Mouse (Mus musculus) embryo, embryonic 10 days (tissue): Measurements from ENCODE around the gene B4gat1.
"Not testable (repeated sequence)": the region's sequence is repeated elsewhere in the genome, so short reads cannot be mapped to it uniquely, and the experiment has no call there.

Source experiments
- DNase-seq: peaks from one replicate; pipeline ENCODE4 v3.0.0-alpha.2; 2015; ENCODE audit warnings: low spot score

Gene B4gat1

DNA sequence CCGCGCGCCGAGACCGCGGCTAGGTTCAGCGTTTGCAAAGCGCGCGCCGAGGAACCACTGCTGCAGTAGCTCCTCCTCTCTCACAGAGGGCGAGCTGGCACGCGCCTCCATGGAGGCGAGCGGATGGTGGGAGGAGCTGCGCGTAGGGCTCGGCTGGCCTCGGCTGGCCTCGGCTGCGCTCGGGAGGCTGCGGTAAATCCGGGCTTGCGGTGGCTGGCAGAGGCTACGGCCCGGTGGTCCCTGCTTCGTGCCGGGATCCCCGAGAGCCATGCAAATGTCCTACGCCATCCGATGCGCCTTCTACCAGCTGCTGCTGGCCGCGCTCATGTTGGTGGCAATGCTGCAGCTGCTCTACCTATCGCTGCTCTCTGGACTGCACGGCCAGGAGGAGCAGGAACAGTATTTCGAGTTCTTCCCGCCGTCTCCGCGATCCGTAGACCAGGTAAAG lies at the start of gene B4gat1, which contains the start of gene AC124502.3:
Gene B4gat1 (plus strand): TSS at position 118 of the 448 bp plus-strand sequence.
Gene AC124502.3 (plus strand): TSS at position 183 of the 448 bp plus-strand sequence.
- DNase-seq = peak; percentile 97

- DNase-seq = peak; percentile 96
Observed at GRCm38 (mm10) chr19:4989013-4989412, 49.6 kb upstream of the B4gat1 start.

DNA sequence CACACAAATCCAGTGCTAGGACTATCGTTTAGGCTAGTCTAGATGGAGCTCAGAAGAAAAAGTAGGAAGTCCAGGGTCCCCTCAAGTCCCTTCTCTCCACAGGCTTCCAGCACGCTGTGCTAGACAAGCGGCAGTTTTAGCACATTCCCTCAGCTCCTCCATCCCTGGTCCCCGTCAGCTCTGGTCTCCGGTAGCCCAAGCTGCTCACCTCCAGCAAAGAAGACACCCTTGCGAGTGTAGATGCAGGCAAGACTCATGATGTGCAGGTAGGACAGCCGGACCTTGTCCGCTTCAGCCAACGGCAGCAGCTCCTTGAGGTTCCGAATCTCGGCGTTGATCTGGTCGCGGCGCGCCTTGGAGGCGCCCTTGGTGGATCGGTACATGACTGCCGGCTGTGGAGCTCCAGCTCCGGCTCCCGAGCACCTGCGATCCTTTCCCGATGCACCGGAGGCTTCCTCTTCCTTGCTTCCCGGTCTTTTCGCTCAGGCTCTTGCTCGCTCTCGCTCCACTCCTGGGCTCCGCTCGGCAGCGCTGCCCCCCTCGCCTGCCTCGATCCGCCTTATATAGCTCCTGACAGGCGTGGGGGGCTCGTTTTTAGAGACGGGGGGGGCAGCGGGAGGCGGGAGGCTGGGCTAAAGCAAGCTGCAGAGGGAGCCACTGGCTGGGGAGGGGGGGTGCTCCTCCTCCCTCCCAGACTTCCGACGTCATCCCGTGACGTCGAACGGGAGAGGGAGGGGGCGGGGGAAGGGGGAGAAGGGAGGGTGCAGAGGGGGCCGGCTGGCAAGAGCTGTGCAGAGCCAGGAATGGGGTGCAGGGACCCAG lies 49.0 kb upstream of the B4gat1 start:
- no peak for DNase-seq

- DNase-seq = no peak
Observed at GRCm38 (mm10) chr19:4990256-4990625, 48.4 kb upstream of the B4gat1 start, which contains the start of gene Npas4. Gene Npas4 (minus strand): TSS chr19:4990316.

GRCm38 (mm10) chr19:4990716-4991115 lies 47.9 kb upstream of the B4gat1 start:
- DNase-seq = no peak

DNA sequence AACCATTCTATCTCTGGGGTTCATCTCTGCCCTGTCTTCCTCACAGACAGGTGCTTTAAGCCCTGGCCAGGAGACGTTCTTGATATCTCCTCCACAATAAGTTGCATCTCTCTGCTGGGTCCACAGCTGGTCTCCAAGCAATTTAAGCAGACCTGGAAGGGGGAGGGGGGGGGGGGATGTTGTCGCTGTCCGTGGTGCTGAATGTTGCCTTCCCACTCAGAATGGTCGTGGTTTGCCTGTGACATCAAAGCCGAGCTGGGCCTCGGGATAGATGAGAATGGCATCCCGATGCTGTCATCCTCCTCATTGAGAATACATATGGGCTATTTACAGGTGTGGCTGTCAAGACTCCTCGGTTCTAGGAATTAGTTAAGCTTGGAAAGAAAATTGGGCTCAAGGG lies 46.3 kb upstream of the B4gat1 start:
- peak; percentile 33 for DNase-seq

GRCm38 (mm10) chr19:4992904-4993303 lies 45.7 kb upstream of the B4gat1 start:
- no peak for DNase-seq

- DNase-seq = no peak
Observed at GRCm38 (mm10) chr19:4994043-4994442, 44.6 kb upstream of the B4gat1 start.

DNA sequence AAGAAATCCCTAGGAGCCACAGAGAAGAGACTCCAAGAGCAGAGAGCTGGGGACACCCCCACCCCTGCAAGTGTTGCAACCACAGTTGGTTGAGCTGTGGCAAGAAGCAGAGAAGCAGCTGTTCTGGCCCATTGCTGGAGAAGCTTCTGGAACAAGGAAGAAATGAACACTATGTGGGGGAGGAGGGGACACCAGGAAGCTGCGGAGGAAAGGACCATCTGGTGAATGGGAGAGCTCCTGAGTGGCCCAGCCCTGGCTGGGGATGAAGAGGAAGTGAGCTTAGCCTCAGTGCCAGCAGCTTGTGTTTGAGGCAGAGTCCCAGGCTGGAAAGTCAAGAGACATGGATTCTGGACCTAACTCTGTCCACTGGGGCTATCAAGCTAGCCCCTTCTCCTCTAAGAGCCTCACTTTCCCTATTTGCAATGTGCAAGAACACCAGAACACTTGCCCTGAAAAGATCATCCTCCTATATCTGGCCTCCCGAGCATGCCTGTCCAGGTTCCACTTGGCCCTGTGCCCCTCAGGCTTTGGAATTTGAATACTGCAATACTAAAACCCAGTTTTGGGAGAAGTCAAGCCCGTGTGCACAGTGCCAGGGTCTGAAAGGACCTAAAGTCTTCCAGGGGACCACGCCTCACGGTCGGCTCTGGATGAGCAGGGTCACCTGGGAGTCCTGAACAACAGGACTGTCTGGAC lies 39.0 kb upstream of the B4gat1 start:
- no peak for DNase-seq

DNA sequence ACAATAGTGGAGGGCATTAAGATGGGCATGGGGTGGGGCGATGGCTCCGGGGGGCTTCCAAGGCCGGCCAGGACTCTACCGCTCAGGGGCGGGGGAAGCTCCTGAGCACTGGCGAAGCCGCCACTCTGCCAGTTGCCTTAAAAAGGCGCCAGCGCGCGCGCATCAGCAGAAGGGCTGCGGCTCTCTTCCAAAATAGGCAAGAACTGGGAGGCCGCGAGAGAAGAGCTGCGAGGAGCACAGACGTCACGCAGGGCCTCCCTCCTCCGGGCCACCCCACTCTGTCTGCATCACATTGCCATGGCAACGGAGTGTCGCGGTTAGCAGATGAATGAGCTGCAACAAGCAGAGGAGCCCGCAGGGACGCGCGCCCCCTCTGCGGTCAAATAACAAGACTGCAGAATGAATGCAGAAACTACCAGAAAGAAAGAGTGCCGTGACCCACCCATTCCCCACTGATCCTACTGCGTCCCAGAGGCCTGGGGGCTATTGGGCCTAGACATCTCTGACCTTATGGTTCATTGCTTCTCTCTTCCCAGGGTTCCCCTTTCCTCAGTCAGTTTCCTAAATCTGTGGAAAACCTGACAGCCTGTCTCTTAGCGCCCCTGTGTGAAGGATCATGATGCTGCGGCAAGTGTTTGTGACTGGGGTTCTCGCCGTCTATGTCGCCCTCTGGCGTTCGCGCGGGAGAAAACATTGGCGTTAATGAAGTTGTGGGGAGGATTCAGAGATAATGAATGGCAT lies 36.8 kb upstream of the B4gat1 start:
- peak; percentile 93 for DNase-seq

GRCm38 (mm10) chr19:5003644-5004043 lies 35.0 kb upstream of the B4gat1 start:
- not testable (repeated sequence) for DNase-seq

GRCm38 (mm10) chr19:5004925-5005324 lies 33.7 kb upstream of the B4gat1 start:
- no peak for DNase-seq

GRCm38 (mm10) chr19:5013138-5013537 lies 25.5 kb upstream of the B4gat1 start:
- DNase-seq = no peak

- DNase-seq = peak; percentile 59
Observed at GRCm38 (mm10) chr19:5014961-5015398, 23.6 kb upstream of the B4gat1 start.

DNA sequence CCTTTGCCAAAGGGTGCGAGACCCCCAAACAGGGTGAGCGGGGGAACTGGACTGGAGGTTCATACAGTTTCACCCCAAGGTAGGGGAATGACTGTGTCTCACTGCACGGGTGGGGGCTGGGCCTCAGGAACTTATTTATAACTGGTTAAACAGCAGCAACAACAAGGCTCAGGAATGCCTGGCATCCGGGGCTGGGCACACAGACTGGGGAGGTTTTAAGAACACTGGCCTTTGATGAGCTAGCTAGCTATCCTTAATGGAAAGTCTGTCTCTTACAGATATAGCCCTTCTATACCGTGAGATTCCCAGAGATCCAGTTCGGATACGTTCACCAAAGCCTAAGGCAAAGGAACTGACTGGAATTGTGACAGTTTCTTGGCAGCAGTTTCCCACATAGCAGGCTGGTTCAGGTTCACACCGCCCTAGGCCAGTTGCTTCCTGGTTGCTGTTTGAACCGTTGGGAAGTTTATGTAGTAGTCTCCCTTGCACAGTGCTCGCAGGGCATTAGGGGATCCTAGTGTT lies 22.3 kb upstream of the B4gat1 start:
- peak; percentile 11 for DNase-seq

- DNase-seq = peak; percentile 89
Observed at GRCm38 (mm10) chr19:5016782-5017181, 21.8 kb upstream of the B4gat1 start.

- DNase-seq = no peak
Observed at GRCm38 (mm10) chr19:5017611-5018010, 21.0 kb upstream of the B4gat1 start.

- no peak for DNase-seq
Observed at GRCm38 (mm10) chr19:5018191-5018590, 20.4 kb upstream of the B4gat1 start.

- DNase-seq = no peak
Observed at GRCm38 (mm10) chr19:5021416-5021815, 17.2 kb upstream of the B4gat1 start.

DNA sequence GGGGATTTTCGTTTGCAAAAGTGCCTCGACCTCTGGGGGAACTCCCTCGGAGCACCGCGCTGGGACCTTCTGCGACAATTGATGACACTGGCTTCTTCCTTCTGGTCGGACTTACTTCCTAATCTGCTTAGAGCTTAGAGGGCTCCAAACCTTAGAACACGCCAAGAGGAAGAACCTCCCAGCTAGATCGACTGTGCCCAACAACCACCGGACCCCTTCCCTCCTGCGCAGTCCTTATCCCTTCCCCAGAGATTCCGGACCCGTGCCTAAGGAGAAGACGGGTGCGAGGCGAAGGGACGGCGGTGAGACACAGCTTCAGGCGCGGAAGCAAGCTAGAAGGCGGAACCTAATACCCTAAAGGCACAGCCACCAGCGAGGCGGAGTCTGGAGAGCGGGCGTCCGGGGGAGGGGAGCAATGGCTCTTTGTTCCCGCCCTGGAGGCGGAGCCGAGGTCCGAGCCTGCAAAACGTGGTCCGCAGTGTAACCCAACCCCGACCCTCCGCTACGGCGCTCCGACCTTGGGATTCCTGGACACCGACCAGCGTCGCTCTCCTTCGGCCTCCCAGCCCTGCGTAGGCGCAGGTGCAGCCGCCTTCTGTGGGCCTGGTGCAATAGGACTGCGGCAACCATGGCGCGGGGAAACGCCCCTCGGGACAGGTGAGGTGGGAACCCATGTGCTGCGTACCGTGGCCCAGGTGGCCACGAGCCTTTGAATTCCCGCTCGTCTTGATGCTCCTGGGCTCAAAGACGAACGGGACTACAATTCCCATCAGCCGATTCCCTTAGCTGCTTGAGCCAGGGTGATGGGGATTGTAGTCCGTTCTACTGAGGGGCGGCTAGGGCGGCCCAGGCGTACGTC lies 14.8 kb upstream of the B4gat1 start, which contains the start of gene Slc29a2:
Gene Slc29a2 (plus strand): TSS at position 240 of the 859 bp plus-strand sequence.
- peak; percentile 97 for DNase-seq

GRCm38 (mm10) chr19:5026111-5026510 lies 12.5 kb upstream of the B4gat1 start:
- DNase-seq = no peak
